Mouse (Mus musculus): ENCODE results near the gene Src.
"Not testable (repeated sequence)": the region's sequence is repeated elsewhere in the genome, so short reads cannot be mapped to it uniquely, and the experiment has no call there.

Src gene

DNA sequence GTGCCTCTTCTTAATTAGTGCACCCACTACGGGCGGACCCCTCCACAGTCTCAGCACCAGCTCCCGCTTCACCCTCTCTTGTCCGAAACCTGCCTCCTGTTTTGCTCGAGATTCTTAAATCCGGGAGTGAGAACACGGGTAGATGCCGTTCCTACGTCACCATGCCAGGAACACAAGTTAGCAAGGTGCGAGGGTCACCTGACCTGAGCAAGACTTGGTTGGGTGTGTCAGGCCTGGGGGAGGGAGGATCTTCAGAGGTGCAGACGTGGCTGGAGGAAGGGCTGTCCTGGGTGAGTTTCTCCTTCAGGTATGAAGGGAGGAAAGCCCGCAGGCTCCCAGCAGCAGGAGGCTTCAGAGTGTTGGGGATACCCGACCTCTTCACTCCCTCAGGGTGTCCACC lies at the start of gene Src:
Gene Src (plus strand): TSS at position 239 of the 400 bp plus-strand sequence.
- no peak for DNase-seq (ENCODE audit: extremely low read depth, low read depth, low spot score)

GRCm38 (mm10) chr2:157371696-157372095 lies 46.5 kb upstream of the Src start:
- no peak for DNase-seq (ENCODE audit: extremely low read depth, low read depth, low spot score)

- DNase-seq (ENCODE audit: extremely low read depth, low read depth, low spot score) = no peak
These were observed 44.6 kb upstream of the Src start for GRCm38 (mm10) chr2:157373681-157374080.

DNA sequence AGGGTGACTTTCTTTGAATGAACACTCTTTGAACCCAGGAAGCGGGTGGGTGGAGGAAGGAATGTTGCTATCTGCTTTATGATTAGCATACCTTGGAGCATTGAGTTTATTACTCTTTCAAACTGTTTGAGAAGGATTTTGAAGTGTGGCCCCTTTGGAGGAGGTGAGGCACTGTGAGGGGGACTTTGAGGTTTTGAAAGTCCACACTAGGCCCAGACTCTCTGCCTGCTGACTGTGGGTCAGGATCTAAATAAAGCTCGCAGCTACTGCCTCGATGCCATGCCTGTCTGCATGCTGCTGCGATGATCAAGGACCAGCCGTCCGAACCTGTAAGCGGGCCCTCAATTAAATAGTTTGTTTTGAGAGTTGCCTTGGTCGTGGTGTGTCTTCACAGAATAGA lies 43.2 kb upstream of the Src start:
- DNase-seq (ENCODE audit: extremely low read depth, low read depth, low spot score) = no peak

DNA sequence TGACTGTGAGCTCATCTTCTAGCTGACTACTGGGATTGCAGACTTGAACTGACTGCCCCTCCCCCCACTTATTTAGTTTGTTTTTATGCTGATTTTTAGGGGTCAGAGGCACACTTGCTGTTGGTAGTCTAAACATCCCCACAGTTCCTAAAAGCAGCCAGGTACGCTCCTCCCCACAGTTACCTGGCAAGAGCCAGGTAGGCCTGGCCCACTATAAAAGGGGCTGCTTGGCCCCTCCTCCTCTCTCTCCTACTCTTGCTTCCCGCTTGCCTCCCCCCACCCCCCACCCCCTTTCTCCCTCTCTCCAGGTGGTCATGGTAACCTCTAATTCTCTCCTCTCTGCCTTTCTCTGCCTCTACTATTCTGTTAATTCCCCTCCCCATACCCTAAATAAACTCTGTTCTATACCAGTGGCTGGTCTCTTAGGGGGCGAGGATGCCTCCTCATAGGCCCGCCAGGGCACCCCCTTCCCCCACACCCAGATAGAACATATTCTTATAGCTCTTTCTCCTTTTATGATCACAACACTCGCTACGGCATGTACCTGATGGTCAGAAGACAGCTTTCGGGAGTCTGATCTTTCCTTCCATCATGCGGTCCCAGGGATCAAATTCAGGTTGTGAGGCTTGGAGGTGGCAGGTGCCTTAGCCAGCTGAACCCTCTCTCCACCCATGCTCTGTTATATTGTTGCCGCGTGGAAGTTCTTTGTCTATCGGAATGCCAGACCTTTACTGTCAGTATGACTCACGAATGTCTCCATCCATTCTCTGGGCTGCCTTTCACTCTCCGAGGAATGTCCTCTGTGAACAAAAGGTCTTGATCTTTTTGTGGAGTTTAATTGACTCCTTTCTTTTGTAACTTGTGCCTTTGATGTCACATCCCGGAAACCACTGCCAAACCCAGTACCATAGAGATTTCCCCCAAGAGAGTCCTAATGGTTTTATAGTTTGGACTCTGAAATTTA lies 42.2 kb upstream of the Src start:
- no peak for DNase-seq (ENCODE audit: extremely low read depth, low read depth, low spot score)

GRCm38 (mm10) chr2:157376995-157377394 lies 41.2 kb upstream of the Src start:
- DNase-seq (ENCODE audit: extremely low read depth, low read depth, low spot score) = no peak

DNA sequence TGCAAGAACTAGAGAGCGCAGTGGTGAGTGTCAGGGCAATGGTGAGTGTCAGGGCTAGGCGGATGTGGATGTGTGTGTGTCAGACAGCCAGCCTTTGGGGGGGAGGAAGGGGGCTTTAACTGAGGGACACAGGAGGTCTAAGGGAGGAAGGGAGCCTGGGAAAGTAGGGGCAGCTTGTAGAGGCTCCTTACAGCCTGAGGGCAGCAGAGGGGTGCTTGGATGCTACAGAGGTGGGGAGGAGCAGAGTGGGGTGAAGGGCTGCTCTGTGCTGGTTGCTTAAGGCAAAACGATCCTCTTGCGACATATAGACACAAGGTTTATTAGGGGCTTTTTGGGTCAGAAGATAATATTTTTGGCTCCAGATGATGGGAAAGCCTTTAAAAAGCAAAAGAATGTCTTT lies 33.4 kb upstream of the Src start:
- DNase-seq (ENCODE audit: extremely low read depth, low read depth, low spot score) = no peak

DNA sequence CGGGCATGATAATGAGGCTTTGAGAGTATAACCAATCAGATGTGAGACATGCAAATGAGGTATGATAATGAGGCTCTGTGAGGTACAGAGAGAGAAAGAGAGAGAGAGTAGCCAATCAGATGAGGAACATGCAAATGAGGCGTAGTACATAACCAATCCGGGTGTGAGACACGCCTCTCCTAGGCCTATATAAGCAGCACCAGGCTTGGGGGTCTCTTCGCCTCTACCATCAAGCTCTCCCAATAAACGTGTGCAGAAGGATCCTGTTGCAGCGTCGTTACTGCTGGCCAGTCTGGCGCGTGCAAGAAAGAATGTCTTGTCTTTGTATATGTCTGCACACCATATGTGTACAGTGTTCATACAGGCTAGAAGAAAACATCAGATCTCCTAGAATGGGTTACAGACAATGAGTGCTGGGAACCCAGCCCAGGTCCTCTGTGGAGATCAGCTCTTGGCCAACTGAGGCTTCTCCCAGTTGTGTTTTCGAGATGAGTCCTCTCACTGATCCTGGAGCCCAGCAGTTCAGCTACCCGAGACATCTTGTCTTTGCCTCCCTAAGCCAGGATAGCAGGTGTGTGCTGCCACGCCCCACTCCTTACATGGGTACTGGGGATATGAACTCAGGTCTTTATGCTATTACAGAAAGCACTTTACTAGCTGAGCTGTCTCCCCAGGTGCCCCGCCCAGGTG lies 29.2 kb upstream of the Src start:
- not testable (repeated sequence) for DNase-seq (ENCODE audit: extremely low read depth, low read depth, low spot score)

DNA sequence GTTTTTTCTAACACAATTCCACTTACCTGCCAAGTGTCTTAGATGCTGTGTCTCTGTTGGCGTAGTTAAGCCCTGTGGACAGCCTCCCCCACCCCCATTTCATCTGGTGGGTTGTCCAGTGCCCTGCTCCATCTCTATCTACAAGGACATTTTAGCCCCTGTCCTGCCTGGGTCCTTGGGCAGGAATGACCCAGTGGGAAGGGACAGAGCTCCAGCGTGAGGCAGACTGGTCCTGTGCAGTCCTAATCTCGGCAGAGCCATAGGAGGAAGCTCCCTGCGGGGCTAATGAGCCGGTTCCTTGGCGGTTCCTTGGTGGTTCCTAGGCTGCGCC lies 28.7 kb upstream of the Src start:
- DNase-seq (ENCODE audit: extremely low read depth, low read depth, low spot score) = no peak

DNA sequence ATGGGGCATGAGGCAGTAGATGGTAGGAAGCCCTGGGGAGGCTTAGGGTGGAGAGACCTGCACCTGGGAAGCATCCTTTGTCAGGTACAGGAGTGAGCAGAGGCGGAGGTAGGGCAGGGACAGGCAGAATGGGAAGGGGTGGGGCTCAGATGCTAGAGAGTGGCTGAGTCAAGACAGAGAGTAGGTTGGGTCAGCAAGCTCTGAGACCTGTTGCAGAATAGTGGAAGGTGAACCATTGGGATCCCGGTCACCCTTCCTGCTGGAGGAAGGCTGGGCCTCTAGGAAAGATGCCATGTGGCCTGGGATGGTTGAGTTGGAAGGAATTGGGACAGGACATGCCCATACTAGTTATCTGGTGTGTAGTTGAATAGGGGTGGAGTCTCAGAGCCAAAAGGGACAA lies 25.9 kb upstream of the Src start:
- peak; percentile 36 for DNase-seq (ENCODE audit: extremely low read depth, low read depth, low spot score)

DNA sequence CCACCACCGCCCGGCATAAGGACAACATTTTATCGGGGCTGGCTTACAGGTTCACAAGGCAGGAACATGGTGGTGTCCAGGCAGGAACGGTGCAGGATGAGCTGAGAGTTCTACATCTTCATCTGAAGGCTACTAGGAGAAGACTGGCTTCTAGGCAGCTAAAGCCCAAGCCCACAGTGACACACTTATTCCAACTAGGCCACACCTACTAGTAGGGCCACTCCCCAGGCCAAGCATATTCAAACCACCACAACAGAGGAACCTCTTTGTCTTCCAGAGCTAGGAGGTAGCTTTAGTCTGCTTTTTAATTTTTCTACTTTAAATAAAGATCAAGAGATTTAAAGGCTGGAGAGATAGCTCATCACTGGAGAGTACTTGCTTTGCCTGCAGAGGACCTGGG lies 24.7 kb upstream of the Src start:
- no peak for DNase-seq (ENCODE audit: extremely low read depth, low read depth, low spot score)

DNA sequence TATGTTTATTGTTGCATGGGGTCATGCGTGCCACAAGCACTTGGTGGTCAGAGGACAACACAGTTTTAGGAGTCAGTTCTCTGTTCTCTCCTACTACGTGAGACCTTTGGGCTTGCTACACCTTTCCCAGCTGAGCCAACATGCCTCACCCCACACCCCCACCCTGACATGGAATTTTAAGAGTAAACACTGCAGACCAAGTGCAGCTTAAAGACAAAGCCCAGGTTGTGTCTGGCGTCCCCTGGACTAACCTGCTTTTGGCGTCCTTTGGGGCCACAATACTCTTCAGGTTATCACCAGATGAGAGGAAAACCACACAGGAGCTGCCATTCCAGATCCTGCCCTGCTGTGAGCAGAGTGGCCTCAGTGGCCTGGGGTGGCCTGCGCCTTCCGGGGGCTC lies 23.4 kb upstream of the Src start:
- no peak for DNase-seq (ENCODE audit: extremely low read depth, low read depth, low spot score)

GRCm38 (mm10) chr2:157395371-157395770 lies 22.9 kb upstream of the Src start:
- no peak for DNase-seq (ENCODE audit: extremely low read depth, low read depth, low spot score)

GRCm38 (mm10) chr2:157395960-157396359 lies 22.3 kb upstream of the Src start:
- no peak for DNase-seq (ENCODE audit: extremely low read depth, low read depth, low spot score)

DNA sequence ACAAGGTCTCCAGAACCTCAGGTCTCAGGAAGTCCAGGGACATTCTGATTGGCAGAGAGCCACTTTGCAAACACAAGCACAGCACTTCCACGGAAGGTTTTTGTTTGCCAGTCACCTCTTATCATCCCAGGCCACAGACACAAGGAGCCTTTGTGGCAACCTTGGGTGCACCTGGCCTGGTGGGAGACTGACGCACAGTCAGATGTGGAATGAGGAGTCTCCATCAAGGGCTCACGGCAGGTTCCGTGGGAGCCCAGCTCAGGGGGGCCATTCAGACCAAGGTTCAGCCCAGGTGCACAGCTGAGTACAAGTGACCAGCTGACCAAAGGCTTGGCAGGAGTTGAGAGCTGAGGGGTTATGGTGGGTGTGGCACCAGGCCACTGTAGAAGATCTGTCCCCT lies 20.9 kb upstream of the Src start:
- DNase-seq (ENCODE audit: extremely low read depth, low read depth, low spot score) = no peak

GRCm38 (mm10) chr2:157398539-157398938 lies 19.7 kb upstream of the Src start:
- DNase-seq (ENCODE audit: extremely low read depth, low read depth, low spot score) = no peak

DNA sequence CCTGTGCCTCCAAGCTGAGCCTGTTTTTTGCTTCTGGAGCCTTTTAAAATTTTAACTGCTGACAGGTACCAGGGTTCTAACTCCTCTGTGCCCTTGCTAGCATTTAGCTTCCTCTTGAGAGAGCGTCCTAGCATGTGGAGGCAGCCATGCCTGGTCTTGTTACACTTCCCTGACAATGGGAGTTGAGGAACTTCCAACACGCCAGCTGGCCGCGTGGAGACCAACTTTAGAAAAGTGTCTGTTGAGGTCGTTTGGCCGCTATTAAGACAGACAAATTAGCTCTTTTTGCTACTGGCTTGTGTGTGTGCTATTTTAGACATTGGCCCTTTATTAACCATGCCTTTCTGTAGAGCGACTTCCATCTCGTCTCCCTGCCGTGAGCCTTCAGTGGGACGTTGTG lies 18.4 kb upstream of the Src start:
- DNase-seq (ENCODE audit: extremely low read depth, low read depth, low spot score) = no peak

- no peak for DNase-seq (ENCODE audit: extremely low read depth, low read depth, low spot score)
These were observed 17.8 kb upstream of the Src start for GRCm38 (mm10) chr2:157400491-157400890.

- DNase-seq (ENCODE audit: extremely low read depth, low read depth, low spot score) = no peak
These were observed 17.0 kb upstream of the Src start for GRCm38 (mm10) chr2:157401261-157401660.

- no peak for DNase-seq (ENCODE audit: extremely low read depth, low read depth, low spot score)
These were observed 10.6 kb upstream of the Src start for GRCm38 (mm10) chr2:157407596-157407995.

DNA sequence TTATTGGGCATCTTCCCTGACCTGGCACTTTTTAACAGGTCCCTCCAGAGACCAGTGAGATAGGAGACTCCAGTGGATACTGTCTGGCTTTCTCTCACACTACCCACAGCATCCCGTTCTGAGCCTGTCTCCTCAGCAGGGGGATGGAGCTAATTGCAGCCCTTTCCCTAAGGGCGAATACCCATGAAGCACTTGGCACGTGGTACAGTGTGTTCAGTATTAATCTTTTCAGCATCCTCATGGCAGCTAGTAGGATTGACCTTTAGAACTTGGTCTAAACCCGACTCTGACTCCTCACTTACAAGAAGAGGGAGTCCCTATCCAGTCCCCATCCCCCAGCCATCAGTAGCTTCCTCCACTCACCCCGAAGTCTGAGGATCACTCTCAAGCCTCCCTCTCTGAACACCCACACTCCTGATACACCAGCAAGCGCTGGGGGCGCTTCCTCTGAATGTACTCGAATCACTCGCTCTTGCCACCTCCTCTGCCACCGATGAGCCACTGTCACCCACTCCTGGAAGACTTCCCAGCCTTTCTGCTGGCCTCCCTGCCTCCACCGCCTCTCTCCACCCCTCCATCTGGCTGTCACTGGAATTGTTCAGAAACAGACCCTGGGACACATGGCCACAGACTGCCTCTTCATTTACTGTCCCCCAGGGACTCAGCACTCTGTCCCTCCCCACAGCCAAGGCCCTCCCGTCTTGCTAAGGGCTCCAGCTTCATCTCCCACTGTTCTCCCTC lies 8.3 kb upstream of the Src start:
- DNase-seq (ENCODE audit: extremely low read depth, low read depth, low spot score) = no peak
